ENCODE assay signal across 24 mouse cellular contexts in the genomic region with DNA sequence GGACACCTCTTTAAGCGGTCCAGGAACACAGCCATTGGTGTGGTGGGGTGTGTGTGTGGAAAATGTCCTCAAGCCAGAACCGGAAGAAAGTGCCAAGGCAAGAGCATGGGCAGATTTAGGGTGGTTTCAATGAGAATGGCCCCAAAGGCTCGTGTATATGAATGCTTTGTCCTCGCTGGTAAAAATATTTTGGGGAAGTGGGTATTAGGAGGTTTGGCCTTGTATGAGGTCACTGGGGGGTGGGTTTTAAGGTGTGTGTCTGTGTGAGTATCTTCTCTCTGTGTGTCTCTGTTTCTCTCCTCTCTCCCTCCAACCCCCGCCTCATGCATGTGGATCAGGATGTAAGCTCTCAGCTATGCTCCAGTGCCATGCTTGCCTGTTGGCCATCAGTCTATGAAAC.
"Had no signal": no experiment of that assay in that cellular context is flagged by ENCODE, and none has a peak within 500 bp of the region (broad histone marks: within the 10 kb centered on the region; RNA-seq: fewer than 3 reads in every experiment).

No protein-coding gene starts in this region.

- H3K4me3 ChIP-seq: lung, embryonic 15.5 days; midbrain, embryonic 10.5 days; midbrain, embryonic 12.5 days; myocyte; neural tube, embryonic 13.5 days; neural tube, embryonic 15.5 days; stomach, embryonic 15.5 days had no signal

- H3K27ac ChIP-seq: lung, embryonic 15.5 days; macrophage; midbrain, embryonic 10.5 days; midbrain, embryonic 12.5 days; neural tube, embryonic 13.5 days; neural tube, embryonic 15.5 days; stomach, embryonic 15.5 days; stomach, postnatal 0 days had no signal

- H3K27me3 ChIP-seq: lung, embryonic 15.5 days; midbrain, embryonic 12.5 days; neural tube, embryonic 13.5 days; neural tube, embryonic 15.5 days; stomach, embryonic 15.5 days had no signal

- DNase-seq: liver, postnatal 0 days; lung, adult 2 months; lung, postnatal 14 days; lung, postnatal 36 days; midbrain, embryonic 14.5 days; retina, postnatal 1 day; right cerebral cortex, adult 18-20 months; right cerebral cortex, postnatal 25 days; right cerebral cortex, postnatal 4 days; spleen, adult 18-20 months; thymus, adult 2 months; thymus, postnatal 25 days; thymus, postnatal 4 days had no signal

- H3K4me1 ChIP-seq: lung, embryonic 15.5 days; midbrain, embryonic 10.5 days; midbrain, embryonic 12.5 days; neural tube, embryonic 13.5 days; neural tube, embryonic 15.5 days; stomach, embryonic 15.5 days had no signal

- ATAC-seq: liver, postnatal 0 days; lung, postnatal 0 days; midbrain, embryonic 16.5 days had no signal

- H3K9me3 ChIP-seq: lung, embryonic 15.5 days; midbrain, embryonic 10.5 days; midbrain, embryonic 12.5 days; neural tube, embryonic 13.5 days; neural tube, embryonic 15.5 days; stomach, embryonic 15.5 days had no signal

- H3K36me3 ChIP-seq: lung, embryonic 15.5 days; midbrain, embryonic 10.5 days; midbrain, embryonic 12.5 days; neural tube, embryonic 13.5 days; neural tube, embryonic 15.5 days; stomach, embryonic 15.5 days had no signal
